Mouse (Mus musculus) heart, postnatal 0 days (tissue): ENCODE results near the gene Mageb3.

Experiments
- CTCF ChIP-seq: IDR thresholded peaks from 2 replicates; pipeline ENCODE4 v1.5.1; 2016; ENCODE audit warnings: antibody characterized with exemption, control low read depth, low read depth
- EP300 ChIP-seq: IDR thresholded peaks from 2 replicates; pipeline ENCODE4 v1.6.1; 2016; ENCODE audit warnings: antibody characterized with exemption, low read depth

DNA sequence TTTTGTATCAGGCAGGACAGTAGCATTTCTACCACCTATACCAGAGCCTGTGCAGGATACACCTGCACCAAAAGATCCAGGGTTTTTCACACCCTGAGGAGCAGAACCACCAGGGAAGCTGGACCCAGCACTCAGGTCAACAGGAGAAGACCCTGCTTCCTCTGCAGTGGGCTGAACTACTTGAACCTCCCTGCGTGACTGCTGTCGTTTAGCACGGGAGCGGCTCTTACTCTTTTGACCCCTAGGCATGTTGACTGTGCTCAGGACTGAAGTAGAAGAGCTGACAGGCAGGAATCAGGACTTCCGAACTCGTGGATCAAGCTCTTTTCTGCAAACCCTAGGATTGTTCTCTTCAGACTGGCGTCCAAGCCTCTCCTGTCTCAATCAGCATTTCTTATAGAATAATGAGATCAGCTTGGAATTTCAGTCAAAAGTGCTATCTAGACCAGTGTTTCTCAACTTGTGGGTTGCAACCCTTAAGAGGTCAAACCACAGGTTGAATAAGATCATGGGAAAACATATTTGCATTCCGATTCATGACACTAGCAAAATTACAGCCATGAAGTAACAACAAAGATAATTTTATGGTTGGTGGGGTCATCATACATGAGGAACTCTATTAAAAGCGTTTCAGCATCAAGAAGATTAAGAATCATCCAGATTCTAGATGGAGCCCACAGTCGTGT is 778 bp downstream of the Mageb3 start:
- TF ChIP-seq CTCF (no peak), EP300 (no peak)
